Mouse (Mus musculus) hindbrain, embryonic 10.5 days (tissue): ENCODE data around the gene Tmem273. TPM values are rescaled to one million over a fixed set of nuclear protein-coding genes. Genes with fewer than 3 reads are reported as not detected.

ENCODE experiments used
- DNase-seq: peaks from one replicate; pipeline ENCODE4 v3.0.0-alpha.2; 2017; ENCODE audit warnings: low spot score
- H3K27ac ChIP-seq: fragments of 300-500 bp; sonication (generic); 2 replicates; pipeline ENCODE4 v1.5.1; 2016; ENCODE audit warnings: mild to moderate bottlenecking, moderate library complexity
- H3K27me3 ChIP-seq: fragments of 300-500 bp; sonication (generic); 2 replicates; pipeline ENCODE4 v1.6.1; 2016; ENCODE audit warnings: mild to moderate bottlenecking; ENCODE audit not compliant: poor library complexity, insufficient read depth, severe bottlenecking
- H3K36me3 ChIP-seq: fragments of 300-500 bp; sonication (generic); 2 replicates; pipeline ENCODE4 v1.6.1; 2016; ENCODE audit warnings: mild to moderate bottlenecking, moderate library complexity
- H3K4me1 ChIP-seq: fragments of 300-500 bp; sonication (generic); replicated peaks from 2 replicates; pipeline ENCODE4 v1.6.1; 2016; ENCODE audit warnings: mild to moderate bottlenecking
- H3K4me3 ChIP-seq: fragments of 300-500 bp; sonication (generic); 2 replicates; pipeline ENCODE4 v1.5.1; 2016; ENCODE audit warnings: mild to moderate bottlenecking, moderate library complexity
- H3K9me3 ChIP-seq: fragments of 300-500 bp; sonication (generic); 2 replicates; pipeline ENCODE4 v1.6.1; 2016; ENCODE audit warnings: mild to moderate bottlenecking, moderate library complexity
- WGBS: fragments of 180-500 bp; shearing (Covaris S2); methylation state at CpG from one replicate; pipeline ENCODE4 v1.1.7; 2016; 5-methylcytosine and 5-hydroxymethylcytosine counted together
- polyA plus RNA-seq: library from polyadenylated mRNA; unstranded; fragments of >200 nt; fragmentation: Nextera tagmentation; extraction: Ambion mirVana; gene quantifications from 2 replicates; pipeline ENCODE4 v1.2.1, GENCODE M21; 2016

The Tmem273 gene
- polyA plus RNA-seq, 1 experiment from 2014 or later, result 0.43 TPM

DNA sequence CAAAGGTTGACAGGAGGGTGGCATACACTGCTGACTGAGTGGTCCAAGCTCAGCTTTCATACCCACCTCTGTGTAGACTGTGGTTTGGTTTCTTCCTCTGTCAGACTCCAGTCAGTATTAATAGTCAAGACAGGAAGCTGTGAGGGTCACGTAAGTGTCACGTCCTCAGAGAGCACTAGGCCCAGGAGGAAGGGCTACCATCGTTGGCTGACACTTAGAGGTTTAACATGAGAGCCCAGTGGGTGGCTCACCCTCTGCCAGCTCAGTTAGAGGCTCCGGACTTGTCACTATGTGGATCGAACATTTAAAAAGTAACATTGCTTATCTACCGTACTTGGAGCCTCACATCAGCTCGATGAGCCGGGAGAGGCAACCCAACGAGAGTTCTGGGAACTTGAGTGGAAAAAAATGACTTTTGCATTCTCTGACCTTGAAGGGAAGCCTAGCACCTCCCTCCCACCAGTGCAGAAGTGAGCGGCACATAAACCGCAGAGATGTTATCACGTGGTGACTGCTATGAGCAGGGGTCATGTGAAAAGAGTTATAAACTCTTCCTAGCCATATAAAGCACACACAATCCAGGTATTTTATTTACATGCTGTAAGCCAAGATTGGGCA, 1.5 kb upstream of the Tmem273 start:
- WGBS, result 86% methylated on average over 12 of the region's 12 CpGs

DNA sequence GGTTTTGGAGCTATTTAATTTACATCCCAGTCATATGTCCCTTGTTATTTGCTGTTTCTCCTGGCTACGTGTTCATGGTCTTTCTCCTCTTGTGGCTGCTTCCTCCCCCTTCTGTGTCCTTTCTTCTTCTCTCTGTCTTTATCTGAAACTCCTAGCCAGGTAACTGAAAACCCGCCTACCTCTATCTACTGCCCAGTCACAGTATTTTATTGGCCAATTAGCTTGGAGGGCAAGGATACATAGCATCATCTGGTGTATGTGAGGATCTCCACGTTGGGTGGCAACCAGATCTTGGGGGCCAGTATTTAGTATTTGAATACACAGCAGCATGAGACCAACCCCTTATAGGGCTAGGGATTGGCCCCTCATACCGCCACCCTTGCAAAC, 1.0 kb upstream of the Tmem273 start:
- Histone ChIP-seq H3K27me3 (no peaks in the 10 kb centered on the region), H3K36me3 (no peaks in the 10 kb centered on the region), H3K4me1 (no peaks in the 10 kb centered on the region), H3K4me3 (no peak overlapping the region), H3K9me3 (no peaks in the 10 kb centered on the region), H3K27ac (no peak overlapping the region)
- WGBS, result 81% methylated on average over 4 of the region's 4 CpGs
- no peak for DNase-seq

More for the DNA sequence above, 1.5 kb upstream of the Tmem273 start:
- no peak overlapping the region for H3K27ac ChIP-seq
- DNase-seq, result no peak
- H3K4me1 ChIP-seq, result no peaks in the 10 kb centered on the region
- H3K4me3 ChIP-seq, result no peak overlapping the region
- H3K36me3 ChIP-seq, result no peaks in the 10 kb centered on the region
- no peaks in the 10 kb centered on the region for H3K27me3 ChIP-seq
- H3K9me3 ChIP-seq, result no peaks in the 10 kb centered on the region

DNA sequence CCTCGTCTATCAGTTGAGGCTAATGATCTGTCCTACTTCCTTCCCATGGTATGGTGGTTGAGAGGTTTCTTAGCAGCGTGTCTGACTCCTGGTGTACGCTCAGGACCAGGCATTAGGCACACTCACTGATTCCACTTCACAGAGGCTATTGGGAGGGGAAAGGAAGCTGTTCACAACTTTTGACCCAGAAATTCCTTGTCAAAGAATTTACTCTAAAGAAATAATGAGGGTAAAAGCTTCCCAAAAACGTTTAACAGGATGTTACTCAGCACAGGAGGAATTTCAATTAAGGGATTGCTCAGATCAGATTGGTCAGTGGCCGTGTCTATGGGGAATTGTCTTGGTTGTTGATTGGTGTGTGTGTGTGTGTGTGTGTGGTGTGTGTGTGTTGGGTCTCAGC, 1.9 kb downstream of the Tmem273 start:
- no peak overlapping the region for H3K4me3 ChIP-seq
- no peak overlapping the region for H3K27ac ChIP-seq
- H3K27me3 ChIP-seq, result no peaks in the 10 kb centered on the region
- H3K4me1 ChIP-seq, result no peaks in the 10 kb centered on the region
- WGBS, result 65% methylated on average over 5 of the region's 5 CpGs
- no peaks in the 10 kb centered on the region for H3K9me3 ChIP-seq
- H3K36me3 ChIP-seq, result no peaks in the 10 kb centered on the region
- no peak for DNase-seq

DNA sequence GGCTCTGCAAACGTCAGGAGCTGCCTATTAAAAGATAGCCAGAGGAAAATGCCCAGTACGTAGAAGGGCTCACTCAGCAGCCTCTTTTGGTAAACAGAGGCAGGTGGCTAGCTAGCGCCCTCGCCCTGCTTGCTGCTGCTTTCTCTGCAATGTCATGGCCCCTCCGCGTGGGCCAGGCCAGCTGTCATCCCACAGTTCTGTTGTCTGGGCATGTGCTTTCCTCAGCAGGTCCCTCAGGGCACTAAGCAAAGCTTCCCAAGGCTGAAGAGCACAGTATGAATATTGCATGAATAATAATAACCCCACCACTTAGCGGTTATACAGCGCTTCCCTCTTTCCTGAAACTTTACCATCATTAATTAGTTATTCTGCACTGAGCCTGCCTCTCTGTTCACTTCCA, 10.6 kb downstream of the Tmem273 start:
- Histone ChIP-seq H3K9me3 (no peaks in the 10 kb centered on the region), H3K36me3 (no peaks in the 10 kb centered on the region), H3K27me3 (no peaks in the 10 kb centered on the region), H3K27ac (0 out of 2 replicates have a peak overlapping the region, but pooled peaks have one; percentile 16), H3K4me3 (no peak overlapping the region), H3K4me1 (peaks cover 14% of the 10 kb centered on the region)
- 69% methylated on average over 8 of the region's 8 CpGs for WGBS
- DNase-seq, result peak; percentile 12

DNA sequence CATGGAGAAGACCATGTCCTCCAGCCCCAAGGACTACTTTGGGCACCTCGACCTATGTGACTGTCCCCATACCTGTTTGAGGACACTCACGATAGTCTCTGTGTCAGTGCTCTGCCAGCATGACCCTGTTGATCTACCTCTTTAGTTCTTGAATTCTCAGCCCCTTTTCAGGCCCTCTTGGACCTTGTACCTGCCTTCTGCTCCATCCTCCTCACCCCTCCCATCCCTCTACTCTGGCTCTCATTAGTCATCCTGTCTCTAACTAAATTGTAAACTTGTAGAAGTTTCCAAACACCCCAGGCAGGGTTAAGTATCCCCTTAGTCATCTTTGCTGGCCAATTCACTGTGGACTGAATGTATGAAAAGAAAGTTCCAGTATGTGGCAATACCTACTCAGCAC, 12.0 kb downstream of the Tmem273 start:
- H3K36me3 ChIP-seq, result no peaks in the 10 kb centered on the region
- WGBS, result 86% methylated on average over 2 of the region's 2 CpGs
- H3K4me3 ChIP-seq, result no peak overlapping the region
- no peak for DNase-seq
- no peak overlapping the region for H3K27ac ChIP-seq
- H3K27me3 ChIP-seq, result no peaks in the 10 kb centered on the region
- H3K4me1 ChIP-seq, result peaks cover 22% of the 10 kb centered on the region
- no peaks in the 10 kb centered on the region for H3K9me3 ChIP-seq

DNA sequence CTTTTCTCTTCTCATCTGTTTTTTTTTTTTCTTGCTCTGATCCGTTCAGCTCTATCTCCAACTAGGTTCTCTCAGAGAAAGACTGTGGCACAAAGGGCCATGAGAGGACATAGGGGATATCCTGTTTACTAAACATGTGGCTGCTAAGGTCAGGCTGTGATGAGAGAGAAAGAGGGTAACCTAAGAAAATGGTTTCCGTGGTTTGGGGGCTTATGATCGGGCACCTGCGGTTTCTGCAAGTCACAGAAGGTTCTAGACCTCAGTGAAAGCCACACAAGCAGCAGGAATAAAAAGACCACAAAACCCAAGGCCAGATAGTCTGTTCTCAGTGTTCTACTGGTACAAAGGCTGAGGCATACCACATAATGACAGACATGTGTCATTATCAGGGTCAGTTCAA, 12.6 kb downstream of the Tmem273 start:
- Histone ChIP-seq H3K9me3 (no peaks in the 10 kb centered on the region), H3K27me3 (no peaks in the 10 kb centered on the region), H3K36me3 (no peaks in the 10 kb centered on the region), H3K4me3 (no peak overlapping the region), H3K4me1 (peaks cover 22% of the 10 kb centered on the region), H3K27ac (no peak overlapping the region)
- DNase-seq, result no peak
- WGBS, result 83% methylated on average over 4 of the region's 4 CpGs

DNA sequence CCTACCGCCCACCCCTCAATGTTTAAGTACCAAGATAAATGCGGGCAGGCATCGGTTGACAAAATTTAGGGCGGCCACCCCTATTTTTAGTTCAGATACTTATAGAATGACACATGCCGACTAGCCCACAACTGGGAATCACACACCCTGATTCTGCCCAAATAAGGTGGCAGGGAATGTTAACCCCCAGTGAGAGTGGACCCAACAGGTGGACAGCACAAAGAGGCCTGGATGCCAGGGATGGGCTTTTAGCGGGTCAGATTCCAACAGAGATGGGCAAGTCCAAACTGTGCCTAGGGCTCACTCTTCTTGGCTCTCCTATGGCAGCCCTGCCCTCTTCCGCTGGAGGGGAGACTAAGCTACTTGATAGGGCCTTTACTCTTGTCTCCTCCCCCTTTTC, 14.3 kb downstream of the Tmem273 start:
- DNase-seq, result no peak
- Histone ChIP-seq H3K27ac (no peak overlapping the region), H3K27me3 (no peaks in the 10 kb centered on the region), H3K9me3 (no peaks in the 10 kb centered on the region), H3K4me1 (peaks cover 22% of the 10 kb centered on the region), H3K36me3 (no peaks in the 10 kb centered on the region), H3K4me3 (no peak overlapping the region)
- WGBS, result 94% methylated on average over 7 of the region's 7 CpGs

DNA sequence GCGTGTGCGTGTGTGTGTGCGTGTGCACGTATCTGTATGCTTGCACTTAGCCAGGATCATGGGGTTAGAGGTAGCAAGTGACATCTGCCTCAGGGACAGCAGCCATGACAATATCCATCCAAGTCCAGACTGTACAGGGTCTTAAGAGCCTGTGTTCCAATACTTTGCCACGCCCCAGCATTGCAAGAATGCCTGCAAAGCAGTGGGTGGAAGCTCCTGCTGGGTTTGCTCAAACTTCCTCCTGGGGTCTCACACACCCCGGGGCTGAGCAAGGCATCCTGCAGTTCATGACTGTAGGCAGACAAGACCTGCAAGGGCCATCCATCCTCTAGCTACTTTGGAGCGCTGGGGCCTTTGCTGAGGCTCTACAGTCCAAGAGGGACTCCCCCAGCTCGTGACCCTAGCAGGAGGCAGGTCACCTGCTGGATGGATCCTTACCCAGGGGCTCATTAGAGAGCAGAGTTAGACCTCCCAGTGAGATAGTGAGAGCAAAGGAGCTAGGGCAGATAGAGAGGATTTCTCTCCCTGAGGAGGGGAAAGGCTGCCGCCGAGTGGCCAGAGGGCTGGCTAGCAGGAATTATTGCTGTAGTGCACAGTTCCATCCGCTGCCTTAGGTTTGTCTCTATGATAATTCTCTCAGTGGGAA, 15.4 kb downstream of the Tmem273 start:
- 59% methylated on average over 11 of the region's 11 CpGs for WGBS
- H3K27ac ChIP-seq, result peak overlapping the region; percentile 80

DNA sequence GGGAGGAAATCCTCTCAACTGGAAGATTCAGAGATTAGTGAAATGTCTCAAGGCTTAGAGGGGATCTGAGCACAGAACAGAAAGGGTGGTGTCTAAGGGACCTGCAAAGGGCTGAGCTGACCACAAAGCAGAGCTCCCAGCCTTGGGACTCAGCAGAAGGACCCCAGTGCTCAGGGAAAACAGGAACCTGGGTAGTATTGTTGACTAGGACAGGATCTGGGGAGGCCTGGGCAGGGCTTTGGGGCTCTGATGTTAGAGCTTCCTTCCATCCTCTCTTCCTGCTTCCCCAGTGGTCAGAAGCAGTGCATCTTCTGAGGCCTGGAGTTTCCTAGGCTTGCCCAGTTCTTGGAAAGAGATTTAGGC, 15.9 kb downstream of the Tmem273 start:
- Histone ChIP-seq H3K4me1 (peaks cover 15% of the 10 kb centered on the region), H3K9me3 (no peaks in the 10 kb centered on the region), H3K36me3 (no peaks in the 10 kb centered on the region), H3K27ac (peak overlapping the region; percentile 80), H3K27me3 (no peaks in the 10 kb centered on the region), H3K4me3 (no peak overlapping the region)
- DNase-seq, result no peak

More for the DNA sequence above, 15.4 kb downstream of the Tmem273 start:
- no peak overlapping the region for H3K4me3 ChIP-seq
- peaks cover 20% of the 10 kb centered on the region for H3K4me1 ChIP-seq
- no peaks in the 10 kb centered on the region for H3K36me3 ChIP-seq
- peak; percentile 44 for DNase-seq
- H3K9me3 ChIP-seq, result no peaks in the 10 kb centered on the region
- H3K27me3 ChIP-seq, result no peaks in the 10 kb centered on the region

DNA sequence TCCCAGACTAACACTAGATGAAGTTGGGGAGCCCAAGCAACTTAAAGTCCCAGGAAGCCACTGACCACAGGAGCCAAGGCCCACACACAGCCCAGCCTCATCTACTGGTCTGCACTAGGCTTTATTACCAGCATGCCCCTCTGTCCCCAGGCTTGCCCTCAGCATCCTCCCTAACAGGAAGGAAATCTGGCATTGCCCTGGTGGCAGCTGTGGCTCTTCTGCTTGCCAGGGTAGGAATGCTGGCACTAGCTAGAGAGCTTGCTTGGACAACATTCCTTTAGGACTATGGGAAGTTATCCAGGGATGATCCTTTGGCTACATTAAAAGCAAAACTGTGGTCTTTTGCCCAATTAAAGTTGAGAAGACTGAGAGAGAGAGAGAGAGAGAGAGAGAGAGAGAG, 24.3 kb downstream of the Tmem273 start:
- H3K4me1 ChIP-seq, result no peaks in the 10 kb centered on the region
- H3K27me3 ChIP-seq, result no peaks in the 10 kb centered on the region
- H3K4me3 ChIP-seq, result no peak overlapping the region
- no peak for DNase-seq
- H3K36me3 ChIP-seq, result no peaks in the 10 kb centered on the region
- no peaks in the 10 kb centered on the region for H3K9me3 ChIP-seq
- no peak overlapping the region for H3K27ac ChIP-seq

DNA sequence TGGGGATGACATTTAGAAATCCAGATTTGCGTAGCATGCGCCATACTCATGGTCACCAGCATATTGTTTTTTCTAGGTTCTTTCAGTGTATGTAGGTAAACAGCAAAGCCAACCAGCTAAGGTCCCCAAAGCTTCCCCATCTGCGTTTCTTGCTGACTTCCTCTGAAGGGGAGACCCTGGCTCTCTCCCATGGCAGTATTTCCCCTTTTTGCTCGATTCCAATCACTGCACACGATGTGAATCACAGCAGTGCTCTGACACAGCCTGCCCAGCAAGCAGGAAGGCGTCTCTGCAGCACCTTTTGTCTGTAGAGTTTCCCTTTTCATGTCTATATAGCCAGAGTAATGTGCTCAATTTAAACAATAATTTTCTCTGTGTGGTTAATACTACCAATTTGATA, 26.7 kb downstream of the Tmem273 start:
- H3K27me3 ChIP-seq, result no peaks in the 10 kb centered on the region
- WGBS, result 77% methylated on average over 6 of the region's 6 CpGs
- DNase-seq, result no peak
- H3K4me3 ChIP-seq, result no peak overlapping the region
- no peak overlapping the region for H3K27ac ChIP-seq
- no peaks in the 10 kb centered on the region for H3K36me3 ChIP-seq
- H3K4me1 ChIP-seq, result no peaks in the 10 kb centered on the region
- H3K9me3 ChIP-seq, result no peaks in the 10 kb centered on the region

DNA sequence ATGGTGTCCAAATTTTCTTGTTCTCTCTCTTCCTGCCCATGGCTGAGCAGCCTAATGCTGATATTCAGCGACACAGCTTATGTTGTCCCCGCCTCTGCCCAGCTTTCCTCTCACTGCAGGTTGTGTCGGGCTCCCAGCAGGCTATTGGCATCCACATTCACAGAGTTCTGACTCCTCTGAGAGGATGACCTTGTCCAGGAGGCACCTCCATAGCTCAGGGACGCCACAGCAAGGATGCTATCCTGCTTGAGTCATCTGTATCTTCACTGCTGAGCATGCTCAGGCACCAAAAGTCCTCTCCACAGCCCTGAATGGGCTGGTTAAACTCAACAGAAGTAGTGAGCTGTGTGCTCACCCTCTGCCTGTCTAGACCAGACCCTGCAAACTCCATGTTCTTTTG, 29.2 kb downstream of the Tmem273 start:
- no peak for DNase-seq
- H3K27ac ChIP-seq, result no peak overlapping the region
- H3K36me3 ChIP-seq, result no peaks in the 10 kb centered on the region
- no peaks in the 10 kb centered on the region for H3K9me3 ChIP-seq
- no peaks in the 10 kb centered on the region for H3K27me3 ChIP-seq
- WGBS, result 64% methylated on average over 4 of the region's 4 CpGs
- H3K4me1 ChIP-seq, result peaks cover 4% of the 10 kb centered on the region
- H3K4me3 ChIP-seq, result no peak overlapping the region

DNA sequence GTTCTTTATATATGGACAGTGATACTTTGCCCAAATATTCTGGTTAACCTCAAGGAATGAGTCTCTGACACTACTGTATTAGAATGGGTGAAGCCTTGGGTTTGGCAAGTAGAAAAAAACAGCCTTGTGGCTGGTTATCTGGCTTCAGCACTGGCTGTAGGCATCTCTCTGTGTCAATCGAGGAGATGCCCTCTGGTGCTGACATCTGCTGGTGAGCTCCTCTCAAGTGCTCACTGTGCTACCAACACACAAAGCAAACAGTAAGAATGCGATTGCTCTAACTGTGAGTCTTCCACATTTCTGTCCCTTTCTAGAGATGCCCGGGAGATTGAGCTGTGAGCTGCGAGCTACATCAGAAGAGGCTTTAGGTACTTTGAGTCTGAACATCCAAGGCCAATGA, 30.8 kb downstream of the Tmem273 start:
- no peak for DNase-seq

DNA sequence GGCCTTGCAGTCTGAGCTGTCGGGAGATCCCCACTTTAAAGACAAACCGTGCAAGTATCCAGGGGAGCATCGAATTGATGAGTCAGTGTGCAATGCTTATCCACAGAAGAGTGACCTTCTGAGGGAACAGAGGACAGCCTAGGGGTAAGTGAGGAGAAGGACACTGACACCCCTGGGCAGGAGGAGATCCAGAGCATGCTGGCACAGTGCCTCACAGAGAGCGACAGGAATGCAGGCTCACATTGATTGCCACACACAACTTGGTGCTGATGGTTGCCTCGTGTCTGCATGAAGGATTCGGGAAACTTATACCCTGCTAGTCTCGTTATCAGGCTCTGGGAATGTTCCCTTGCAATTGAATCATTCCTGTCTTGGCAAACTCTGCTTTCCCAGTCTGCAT, 31.5 kb downstream of the Tmem273 start:
- H3K4me3 ChIP-seq, result no peak overlapping the region
- 75% methylated on average over 7 of the region's 7 CpGs for WGBS
- H3K27me3 ChIP-seq, result no peaks in the 10 kb centered on the region
- DNase-seq, result no peak
- peaks cover 4% of the 10 kb centered on the region for H3K4me1 ChIP-seq
- no peaks in the 10 kb centered on the region for H3K36me3 ChIP-seq
- no peak overlapping the region for H3K27ac ChIP-seq
- no peaks in the 10 kb centered on the region for H3K9me3 ChIP-seq

More for the DNA sequence above, 30.8 kb downstream of the Tmem273 start:
- H3K4me3 ChIP-seq, result no peak overlapping the region
- H3K27ac ChIP-seq, result no peak overlapping the region
- H3K9me3 ChIP-seq, result no peaks in the 10 kb centered on the region
- no peaks in the 10 kb centered on the region for H3K36me3 ChIP-seq
- WGBS, result 77% methylated on average over 4 of the region's 4 CpGs
- peaks cover 4% of the 10 kb centered on the region for H3K4me1 ChIP-seq
- no peaks in the 10 kb centered on the region for H3K27me3 ChIP-seq
